Mouse (Mus musculus) neural tube, embryonic 11.5 days (tissue): ENCODE measurements around the gene Apopt1. TPM values are rescaled to one million over a fixed set of nuclear protein-coding genes. Genes with fewer than 3 reads are reported as not detected.
"Not testable (repeated sequence)": the region's sequence is repeated elsewhere in the genome, so short reads cannot be mapped to it uniquely, and the experiment has no call there.

Experiments
- ATAC-seq: fragments of 200-750 bp; cut with Nextera tagmentation; 2 replicates; pipeline ENCODE4 v1.8.0; 2017; ENCODE audit warnings: moderate number of reproducible peaks, mild to moderate bottlenecking, moderate TSS enrichment, moderate library complexity; ENCODE audit not compliant: insufficient read depth, low FRiP score, low TSS enrichment
- DNase-seq: peaks from one replicate; pipeline ENCODE4 v3.0.0-alpha.2; 2015; ENCODE audit warnings: low spot score
- H3K27ac ChIP-seq: fragments of 300-500 bp; sonication (generic); 2 replicates; pipeline ENCODE4 v1.5.1; 2014; ENCODE audit warnings: low read depth, mild to moderate bottlenecking, low read length
- H3K27me3 ChIP-seq: fragments of 300-500 bp; sonication (generic); 2 replicates; pipeline ENCODE4 v1.6.1; 2014; ENCODE audit warnings: mild to moderate bottlenecking, low read length, mixed read lengths; ENCODE audit not compliant: control insufficient read depth, insufficient read depth
- H3K36me3 ChIP-seq: fragments of 300-500 bp; sonication (generic); 2 replicates; pipeline ENCODE4 v1.6.1; 2014; ENCODE audit warnings: mild to moderate bottlenecking, low read length, moderate library complexity, mixed read lengths; ENCODE audit not compliant: control insufficient read depth, insufficient read depth
- H3K4me1 ChIP-seq: fragments of 300-500 bp; sonication (generic); 2 replicates; pipeline ENCODE4 v1.6.1; 2014; ENCODE audit warnings: low read length, mixed read lengths; ENCODE audit not compliant: control insufficient read depth, insufficient read depth
- H3K4me2 ChIP-seq: fragments of 300-500 bp; sonication (generic); 2 replicates; pipeline ENCODE4 v1.6.1; 2014; ENCODE audit warnings: low read depth, mild to moderate bottlenecking, moderate library complexity
- H3K4me3 ChIP-seq: fragments of 300-500 bp; sonication (generic); 2 replicates; pipeline ENCODE4 v1.5.1; 2014; ENCODE audit warnings: low read depth, low read length
- H3K9ac ChIP-seq: fragments of 300-500 bp; sonication (generic); 2 replicates; pipeline ENCODE4 v1.6.1; 2014; ENCODE audit warnings: mild to moderate bottlenecking, low read length
- H3K9me3 ChIP-seq: fragments of 300-500 bp; sonication (generic); 2 replicates; pipeline ENCODE4 v1.6.1; 2016; ENCODE audit warnings: low read length; ENCODE audit not compliant: control insufficient read depth
- WGBS: fragments of 180-500 bp; shearing (Covaris S2); extraction: QIAGEN DNeasy Blood & Tissue Kit; methylation state at CpG from one replicate; pipeline ENCODE4 v1.1.7; 2014; 5-methylcytosine and 5-hydroxymethylcytosine counted together
- polyA plus RNA-seq: library from polyadenylated mRNA; unstranded; fragments of >200 nt; fragmentation: Nextera tagmentation; extraction: Ambion mirVana; gene quantifications from 2 replicates; pipeline ENCODE4 v1.2.1, GENCODE M21; 2014

Gene Apopt1
- polyA plus RNA-seq, 1 experiment from 2014 or later = 53.4 TPM

- 95% methylated on average over 10 of the region's 10 CpGs for WGBS
- no peaks in the 10 kb centered on the region for H3K27me3 ChIP-seq
- H3K27ac ChIP-seq = no peak overlapping the region
- peaks cover 11% of the 10 kb centered on the region for H3K4me1 ChIP-seq
- no peak overlapping the region for H3K4me3 ChIP-seq
- no peak for ATAC-seq
- no peak overlapping the region for H3K4me2 ChIP-seq
- H3K9me3 ChIP-seq = no peaks in the 10 kb centered on the region
- H3K36me3 ChIP-seq = peaks cover 13% of the 10 kb centered on the region
- H3K9ac ChIP-seq = no peak overlapping the region
- DNase-seq = no peak
These were observed 3.0 kb upstream of the Apopt1 start for GRCm38 (mm10) chr12:111710091-111710490.

- peak; percentile 35 for DNase-seq
- Histone ChIP-seq H3K4me2 (peak overlapping the region; percentile 90), H3K4me1 (peaks cover 11% of the 10 kb centered on the region), H3K4me3 (peak overlapping the region; percentile 95), H3K36me3 (peaks cover 13% of the 10 kb centered on the region), H3K9me3 (no peaks in the 10 kb centered on the region), H3K27ac (peak overlapping the region; percentile 77), H3K27me3 (no peaks in the 10 kb centered on the region), H3K9ac (peak overlapping the region; percentile 85)
- WGBS = under 1% methylated on average over 33 of the region's 33 CpGs
- ATAC-seq = 0 out of 2 replicates have a peak, but pooled peaks have one; percentile 15
These were observed 585 bp upstream of the Apopt1 start for GRCm38 (mm10) chr12:111712476-111712875.

GRCm38 (mm10) chr12:111713880-111714279 is 819 bp downstream of the Apopt1 start:
- H3K27me3 ChIP-seq, H3K27ac ChIP-seq, H3K36me3 ChIP-seq, DNase-seq, H3K9me3 ChIP-seq, ATAC-seq, H3K9ac ChIP-seq: not testable (repeated sequence)
- Histone ChIP-seq H3K4me3 (peak overlapping the region; percentile 95), H3K4me1 (peaks cover 11% of the 10 kb centered on the region), H3K4me2 (peak overlapping the region; percentile 90)
- WGBS = 85% methylated on average over 6 of the region's 6 CpGs

GRCm38 (mm10) chr12:111716505-111716904 is 3.4 kb downstream of the Apopt1 start:
- Histone ChIP-seq H3K4me3 (no peak overlapping the region), H3K4me2 (no peak overlapping the region), H3K27me3 (no peaks in the 10 kb centered on the region), H3K4me1 (peaks cover 10% of the 10 kb centered on the region), H3K9me3 (no peaks in the 10 kb centered on the region), H3K9ac (no peak overlapping the region), H3K27ac (no peak overlapping the region), H3K36me3 (no peaks in the 10 kb centered on the region; the same call in 1 of the 2 replicates)
- DNase-seq (no peak), ATAC-seq (no peak)
- 94% methylated on average over 7 of the region's 7 CpGs for WGBS

DNA sequence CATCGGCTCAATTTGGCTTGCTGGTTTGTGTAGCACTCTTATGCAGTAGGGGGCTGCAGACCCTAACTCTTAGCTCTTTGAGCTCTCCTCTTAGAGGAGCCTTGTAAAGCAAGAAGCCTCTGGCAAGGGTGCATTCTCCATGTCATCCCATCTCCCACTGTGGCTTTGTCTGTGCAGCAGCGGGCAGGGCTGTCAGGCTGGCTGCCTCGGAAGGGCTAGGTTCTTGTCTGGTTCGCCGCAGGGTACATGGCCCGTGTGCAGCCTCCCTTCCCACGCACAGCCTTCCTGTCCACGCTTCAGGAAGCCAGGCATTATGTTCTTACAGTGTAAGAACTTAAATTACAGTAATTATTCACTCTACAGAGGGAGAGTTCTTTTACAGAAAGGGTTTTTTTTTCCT is 5.6 kb downstream of the Apopt1 start:
- no peaks in the 10 kb centered on the region for H3K27me3 ChIP-seq
- H3K4me1 ChIP-seq = peaks cover 4% of the 10 kb centered on the region; the same call in 1 of the 2 replicates
- no peak overlapping the region for H3K4me2 ChIP-seq
- no peak overlapping the region for H3K27ac ChIP-seq
- H3K9ac ChIP-seq = no peak overlapping the region
- no peaks in the 10 kb centered on the region for H3K9me3 ChIP-seq
- no peak overlapping the region for H3K4me3 ChIP-seq
- H3K36me3 ChIP-seq = no peaks in the 10 kb centered on the region; the same call in 1 of the 2 replicates
- ATAC-seq = no peak
- DNase-seq = no peak
- WGBS = 56% methylated on average over 8 of the region's 8 CpGs

- H3K9ac ChIP-seq = no peak overlapping the region
- no peak overlapping the region for H3K4me2 ChIP-seq
- no peaks in the 10 kb centered on the region for H3K27me3 ChIP-seq
- 0 out of 2 replicates have a peak, but pooled peaks cover 3% of the 10 kb centered on the region for H3K4me1 ChIP-seq
- no peak overlapping the region for H3K27ac ChIP-seq
- H3K4me3 ChIP-seq = no peak overlapping the region
- H3K9me3 ChIP-seq = no peaks in the 10 kb centered on the region
- ATAC-seq = no peak
- no peak for DNase-seq
- no peaks in the 10 kb centered on the region; the same call in 1 of the 2 replicates for H3K36me3 ChIP-seq
- WGBS = 86% methylated on average over 4 of the region's 4 CpGs
These were observed 7.2 kb downstream of the Apopt1 start for GRCm38 (mm10) chr12:111720222-111720621.

- H3K4me2 ChIP-seq = no peak overlapping the region
- H3K4me1 ChIP-seq = 0 out of 2 replicates have a peak, but pooled peaks cover 3% of the 10 kb centered on the region
- 79% methylated on average over 9 of the region's 9 CpGs for WGBS
- no peak for DNase-seq
- H3K27ac ChIP-seq = no peak overlapping the region
- no peak overlapping the region for H3K9ac ChIP-seq
- ATAC-seq = no peak
- H3K36me3 ChIP-seq = no peaks in the 10 kb centered on the region; the same call in 1 of the 2 replicates
- no peak overlapping the region for H3K4me3 ChIP-seq
- no peaks in the 10 kb centered on the region for H3K9me3 ChIP-seq
- H3K27me3 ChIP-seq = no peaks in the 10 kb centered on the region
These were observed 9.6 kb downstream of the Apopt1 start for GRCm38 (mm10) chr12:111722654-111723053.

DNA sequence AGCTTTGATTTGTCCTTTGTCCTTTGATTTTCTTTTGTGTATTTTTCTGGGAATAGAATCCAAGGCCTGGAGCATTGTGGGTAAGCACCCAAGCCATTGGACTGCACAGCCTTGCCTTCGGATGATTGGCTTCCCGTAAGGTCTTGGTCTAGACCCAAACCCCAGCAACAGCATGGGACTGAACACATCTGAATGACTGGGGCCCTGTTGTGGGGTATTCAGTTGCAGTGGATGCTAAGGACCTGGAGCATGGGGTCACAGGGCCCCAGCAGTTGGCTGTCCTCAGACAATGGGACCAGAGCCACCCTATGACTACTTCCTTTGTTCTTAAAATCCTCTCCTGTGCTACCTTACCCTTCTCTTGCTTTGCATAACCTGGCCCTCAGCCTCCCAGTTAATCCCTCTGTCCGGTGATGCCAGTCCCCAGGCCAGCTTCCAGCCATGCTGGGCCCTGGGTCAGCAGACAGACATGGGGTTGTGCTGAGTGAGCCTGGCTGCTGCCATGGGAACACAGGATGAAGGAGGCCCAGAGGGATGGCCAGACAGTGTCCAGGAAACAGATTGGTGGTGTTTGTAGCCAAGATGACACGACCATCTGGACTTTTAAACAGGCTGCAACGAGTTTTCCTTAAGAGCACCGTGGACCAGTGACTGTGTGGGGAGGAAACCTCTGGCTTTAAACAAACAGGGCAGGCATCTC is 11.7 kb downstream of the Apopt1 start:
- no peaks in the 10 kb centered on the region for H3K9me3 ChIP-seq
- 48% methylated on average over 6 of the region's 6 CpGs for WGBS
- H3K36me3 ChIP-seq = no peaks in the 10 kb centered on the region; the same call in 1 of the 2 replicates
- H3K27ac ChIP-seq = peak overlapping the region; percentile 40; the same call in 1 of the 2 replicates
- ATAC-seq (no peak), DNase-seq (no peak)
- peak overlapping the region; percentile 15; the same call in 1 of the 2 replicates for H3K9ac ChIP-seq
- 0 out of 2 replicates have a peak, but pooled peaks cover 3% of the 10 kb centered on the region for H3K4me1 ChIP-seq
- H3K4me2 ChIP-seq = no peak overlapping the region
- no peak overlapping the region for H3K4me3 ChIP-seq
- H3K27me3 ChIP-seq = no peaks in the 10 kb centered on the region
